Mouse (Mus musculus) kidney, postnatal 0 days (tissue): ENCODE measurements around the gene Lrrfip1. TPM values are rescaled to one million over a fixed set of nuclear protein-coding genes. Genes with fewer than 3 reads are reported as not detected.
A peak's percentile ranks its signal among the peaks of the same experiment; 100 is the strongest.

ENCODE experiments used
- ATAC-seq: fragments of 200-750 bp; cut with Nextera tagmentation; replicated peaks from 2 replicates; pipeline ENCODE4 v1.8.0; 2017; ENCODE audit warnings: low read depth, moderate number of reproducible peaks, moderate TSS enrichment, moderate library complexity; ENCODE audit not compliant: low FRiP score
- DNase-seq: peaks from one replicate; pipeline ENCODE4 v3.0.0-alpha.2; 2016; ENCODE audit warnings: low spot score
- H3K27ac ChIP-seq: fragments of 300-500 bp; sonication (generic); 2 replicates; pipeline ENCODE4 v1.5.1; 2014; ENCODE audit warnings: mild to moderate bottlenecking
- H3K27me3 ChIP-seq: fragments of 300-500 bp; sonication (generic); 2 replicates; pipeline ENCODE4 v1.6.1; 2014; ENCODE audit warnings: low read length, mixed read lengths; ENCODE audit not compliant: insufficient read depth
- H3K36me3 ChIP-seq: fragments of 300-500 bp; sonication (generic); 2 replicates; pipeline ENCODE4 v1.6.1; 2014; ENCODE audit warnings: low read length, mixed read lengths; ENCODE audit not compliant: insufficient read depth
- H3K4me1 ChIP-seq: fragments of 300-500 bp; sonication (generic); replicated peaks from 2 replicates; pipeline ENCODE4 v1.6.1; 2014; ENCODE audit warnings: antibody characterized with exemption, low read length, mixed read lengths; ENCODE audit not compliant: insufficient read depth
- H3K4me2 ChIP-seq: fragments of 300-500 bp; sonication (generic); 2 replicates; pipeline ENCODE4 v1.6.1; 2014; ENCODE audit warnings: mild to moderate bottlenecking, low read length, moderate library complexity, mixed read lengths
- H3K4me3 ChIP-seq: fragments of 300-500 bp; sonication (generic); replicated peaks from 2 replicates; pipeline ENCODE4 v1.5.1; 2014; ENCODE audit warnings: low read depth, low read length
- H3K9ac ChIP-seq: fragments of 300-500 bp; sonication (generic); 2 replicates; pipeline ENCODE4 v1.6.1; 2014; ENCODE audit warnings: low read depth, low read length
- H3K9me3 ChIP-seq: fragments of 300-500 bp; sonication (generic); replicated peaks from 2 replicates; pipeline ENCODE4 v1.6.1; 2016; ENCODE audit warnings: low read length, inconsistent platforms, mixed read lengths
- CTCF ChIP-seq: IDR thresholded peaks from 2 replicates; pipeline ENCODE4 v1.5.1; 2016; ENCODE audit warnings: antibody characterized with exemption, low read depth, mild to moderate bottlenecking, moderate library complexity
- WGBS: fragments of 180-500 bp; shearing (Covaris S2); extraction: QIAGEN DNeasy Blood & Tissue Kit; methylation state at CpG from one replicate; pipeline ENCODE4 v1.1.7; 2014; 5-methylcytosine and 5-hydroxymethylcytosine counted together
- polyA plus RNA-seq: library from polyadenylated mRNA; unstranded; fragments of >200 nt; fragmentation: Nextera tagmentation; extraction: Ambion mirVana; gene quantifications from 2 replicates; pipeline ENCODE4 v1.2.1, GENCODE M21; 2015

The Lrrfip1 gene
- polyA plus RNA-seq, 1 experiment from 2014 or later, result 46.3 TPM

DNA sequence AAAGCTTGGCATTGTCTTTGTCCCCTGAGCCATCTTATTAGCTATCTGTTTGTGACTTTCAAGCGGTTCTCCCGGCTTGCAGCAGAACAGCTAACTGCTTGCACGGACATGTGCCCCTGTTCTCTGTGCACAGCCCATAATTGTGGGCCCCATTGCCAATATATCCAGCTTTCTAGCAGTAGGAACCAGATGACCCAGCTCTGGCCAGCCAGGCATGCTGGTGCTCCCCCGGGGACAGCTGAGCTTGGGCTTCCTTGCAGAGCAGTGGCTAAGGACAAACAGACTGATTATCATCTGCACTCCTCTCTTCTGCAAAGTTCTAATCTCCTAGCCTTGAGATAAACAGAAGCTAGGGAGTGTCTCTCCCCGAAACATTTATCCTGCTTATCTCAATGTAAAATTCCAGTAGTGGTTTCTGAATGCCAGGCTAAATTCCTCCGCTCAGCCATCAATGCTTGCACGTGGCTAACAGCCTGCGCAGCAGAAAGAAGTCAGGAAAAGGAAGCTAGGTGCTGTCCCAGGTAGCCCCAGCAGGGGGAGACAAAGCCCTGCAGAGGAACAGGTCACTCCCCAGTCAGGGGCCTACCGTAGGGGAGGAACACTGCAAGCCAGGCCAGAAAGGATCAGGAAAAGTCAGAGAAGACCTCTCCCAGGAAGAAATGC is 25.5 kb upstream of the Lrrfip1 start:
- no peak overlapping the region for H3K9ac ChIP-seq
- 29% methylated on average over 9 of the region's 9 CpGs for WGBS
- peak; percentile 99 for TF ChIP-seq CTCF

DNA sequence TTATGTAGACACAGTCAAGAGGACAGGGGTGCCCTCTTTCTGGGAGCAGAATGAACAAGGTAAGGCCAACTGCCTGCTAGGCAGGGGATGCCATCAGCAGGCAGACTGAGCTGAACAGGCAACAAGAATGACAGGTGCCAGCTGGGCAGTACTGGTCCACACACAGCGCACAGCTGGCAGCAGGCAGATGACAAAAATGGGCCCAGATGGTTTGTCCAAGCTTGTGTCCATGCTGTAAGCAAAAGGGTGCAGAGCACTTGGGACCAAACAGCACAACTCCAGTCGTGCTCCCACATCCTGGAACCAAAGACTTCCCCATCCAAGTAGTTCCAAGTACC is 25.0 kb upstream of the Lrrfip1 start:
- H3K27ac ChIP-seq, result no peak overlapping the region
- no peaks in the 10 kb centered on the region for H3K36me3 ChIP-seq
- 93% methylated on average over 2 of the region's 2 CpGs for WGBS
- H3K9me3 ChIP-seq, result no peaks in the 10 kb centered on the region
- no peak overlapping the region for H3K9ac ChIP-seq
- no peaks in the 10 kb centered on the region for H3K27me3 ChIP-seq
- DNase-seq (no peak), ATAC-seq (no peak)
- TF ChIP-seq CTCF, result no peak
- H3K4me2 ChIP-seq, result no peak overlapping the region
- peaks cover 7% of the 10 kb centered on the region; the same call in 1 of the 2 replicates for H3K4me1 ChIP-seq
- H3K4me3 ChIP-seq, result no peak overlapping the region

More for the DNA sequence above, 25.5 kb upstream of the Lrrfip1 start:
- Histone ChIP-seq H3K9me3 (no peaks in the 10 kb centered on the region), H3K4me3 (no peak overlapping the region), H3K4me2 (no peak overlapping the region), H3K36me3 (no peaks in the 10 kb centered on the region), H3K27ac (no peak overlapping the region), H3K27me3 (no peaks in the 10 kb centered on the region), H3K4me1 (peaks cover 7% of the 10 kb centered on the region; the same call in 1 of the 2 replicates)
- ATAC-seq (peak; percentile 68), DNase-seq (peak; percentile 94)

DNA sequence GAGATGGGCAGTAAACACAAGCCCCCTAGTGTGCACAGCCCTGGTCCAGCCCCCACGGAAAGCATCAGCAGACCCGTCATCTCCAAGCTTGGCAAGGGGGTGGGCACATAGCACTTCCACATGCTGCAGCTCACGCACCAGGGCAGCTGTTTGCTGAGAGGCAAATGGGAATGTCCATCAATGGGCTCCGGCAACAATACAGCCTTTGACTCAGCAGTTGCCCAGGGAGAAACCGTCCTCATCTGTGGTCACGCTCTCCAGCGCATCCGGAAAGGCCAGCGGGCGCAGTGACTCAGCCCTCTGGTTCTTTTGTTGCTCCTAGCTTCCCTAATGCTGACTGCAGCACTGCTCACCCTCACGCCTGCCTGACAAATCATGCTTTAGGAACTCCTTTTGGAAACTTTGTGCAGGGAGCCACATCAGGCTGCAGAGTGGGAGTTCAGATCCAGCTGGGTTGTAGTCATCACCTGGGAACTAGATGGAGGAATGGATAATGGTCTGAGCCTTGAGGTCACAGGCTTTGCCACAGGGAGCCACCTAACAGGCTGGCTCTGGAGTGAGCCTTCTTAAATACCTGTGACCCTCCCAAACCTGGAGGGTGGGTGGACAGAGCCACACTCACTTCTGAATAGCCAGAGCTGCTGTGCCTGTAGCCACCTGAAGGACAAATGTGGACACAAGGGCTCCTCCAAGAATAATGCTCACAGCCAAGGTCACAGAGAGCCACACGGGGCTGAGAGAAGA is 23.5 kb upstream of the Lrrfip1 start:
- ATAC-seq (no peak), DNase-seq (peak; percentile 48)
- no peaks in the 10 kb centered on the region for H3K27me3 ChIP-seq
- no peak overlapping the region for H3K4me3 ChIP-seq
- TF ChIP-seq CTCF, result no peak
- H3K9ac ChIP-seq, result no peak overlapping the region
- no peak overlapping the region for H3K4me2 ChIP-seq
- H3K36me3 ChIP-seq, result no peaks in the 10 kb centered on the region
- H3K9me3 ChIP-seq, result no peaks in the 10 kb centered on the region
- no peak overlapping the region for H3K27ac ChIP-seq
- H3K4me1 ChIP-seq, result peaks cover 7% of the 10 kb centered on the region; the same call in 1 of the 2 replicates
- 30% methylated on average over 12 of the region's 12 CpGs for WGBS

DNA sequence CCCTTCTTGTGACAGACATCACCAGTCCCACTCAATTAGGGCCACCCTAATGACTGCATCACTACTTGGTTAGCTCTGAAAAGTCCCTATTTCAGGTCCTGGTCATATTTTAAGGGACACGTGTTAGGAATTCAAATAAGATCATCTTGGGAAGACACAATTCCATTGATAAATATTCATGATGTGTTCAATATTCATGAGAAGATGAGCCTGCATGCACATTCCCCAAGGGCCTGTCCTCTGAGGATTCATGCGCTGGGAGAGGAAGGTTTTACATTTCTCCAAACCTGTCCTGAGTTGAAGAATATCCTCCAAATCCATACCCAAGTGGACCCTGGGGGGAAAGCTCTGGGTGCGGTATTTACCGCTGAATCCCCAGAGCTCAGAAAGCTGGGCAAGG is 22.6 kb upstream of the Lrrfip1 start:
- WGBS, result 95% methylated on average over 4 of the region's 4 CpGs
- no peak for TF ChIP-seq CTCF
- Histone ChIP-seq H3K36me3 (no peaks in the 10 kb centered on the region), H3K4me3 (no peak overlapping the region), H3K9me3 (no peaks in the 10 kb centered on the region), H3K4me2 (no peak overlapping the region), H3K4me1 (peaks cover 7% of the 10 kb centered on the region; the same call in 1 of the 2 replicates), H3K9ac (no peak overlapping the region), H3K27ac (no peak overlapping the region), H3K27me3 (no peaks in the 10 kb centered on the region)
- ATAC-seq, result no peak
- DNase-seq, result no peak

DNA sequence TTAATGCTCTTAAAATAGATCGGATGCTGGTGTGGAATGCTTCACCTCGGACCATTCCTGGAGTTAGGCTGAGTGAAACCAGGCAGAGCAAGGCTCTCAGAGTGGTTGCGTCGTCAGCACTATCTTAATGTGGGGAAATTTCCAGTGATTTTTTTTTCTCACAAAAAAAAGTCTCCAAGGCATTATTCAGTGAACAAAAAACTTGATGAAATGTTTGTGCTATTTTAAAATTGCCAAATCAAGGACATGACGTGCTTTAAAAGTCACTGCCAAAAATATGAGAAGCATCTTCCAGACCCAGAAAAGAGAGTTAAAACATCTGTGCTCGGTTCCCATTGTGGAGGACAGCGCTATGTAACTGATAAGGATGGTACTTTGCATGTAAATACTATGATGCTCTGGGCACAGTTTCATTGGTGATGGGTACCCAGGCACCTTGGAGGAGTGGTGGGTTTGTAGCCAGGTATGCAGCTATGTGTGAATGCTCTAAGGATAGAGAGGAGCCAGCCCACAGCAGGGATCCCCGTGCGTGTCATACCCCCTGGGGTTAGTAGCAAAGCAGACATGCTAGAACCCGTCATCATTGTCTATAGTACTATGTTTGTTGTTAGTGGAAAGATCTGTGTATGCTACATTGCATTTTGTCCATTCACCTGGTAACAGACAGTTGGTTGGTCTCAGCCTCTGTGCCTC is 17.8 kb upstream of the Lrrfip1 start:
- TF ChIP-seq CTCF, result no peak
- ATAC-seq (no peak), DNase-seq (peak; percentile 61)
- H3K27me3 ChIP-seq, result no peaks in the 10 kb centered on the region
- H3K4me3 ChIP-seq, result no peak overlapping the region
- H3K4me2 ChIP-seq, result no peak overlapping the region
- H3K4me1 ChIP-seq, result no peaks in the 10 kb centered on the region
- no peaks in the 10 kb centered on the region for H3K36me3 ChIP-seq
- no peak overlapping the region for H3K9ac ChIP-seq
- H3K27ac ChIP-seq, result no peak overlapping the region
- no peaks in the 10 kb centered on the region for H3K9me3 ChIP-seq
- 58% methylated on average over 10 of the region's 10 CpGs for WGBS

DNA sequence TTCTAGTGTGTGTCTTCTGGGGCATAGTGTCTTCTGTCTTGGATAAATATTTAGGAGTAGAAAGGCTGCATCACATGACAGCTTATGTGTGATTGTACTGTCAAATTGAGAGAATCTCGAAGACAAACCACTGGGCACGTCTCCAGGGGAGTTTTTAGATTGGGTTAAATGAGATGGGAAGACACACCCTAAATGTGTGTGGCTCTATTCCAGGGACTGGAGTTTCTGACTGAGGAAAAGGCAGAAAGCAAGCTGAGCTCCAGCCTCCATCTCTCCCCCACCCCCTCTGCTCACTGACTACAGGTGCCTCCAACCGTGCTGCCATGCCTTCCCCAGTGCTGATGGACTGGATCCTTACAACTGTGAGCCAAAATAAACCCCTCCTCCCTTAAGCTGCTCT is 17.2 kb upstream of the Lrrfip1 start:
- Histone ChIP-seq H3K27ac (no peak overlapping the region), H3K4me2 (no peak overlapping the region), H3K4me3 (no peak overlapping the region), H3K9me3 (no peaks in the 10 kb centered on the region), H3K36me3 (no peaks in the 10 kb centered on the region), H3K9ac (no peak overlapping the region), H3K4me1 (no peaks in the 10 kb centered on the region), H3K27me3 (no peaks in the 10 kb centered on the region)
- no peak for DNase-seq
- WGBS, result 64% methylated on average over 3 of the region's 3 CpGs
- ATAC-seq, result no peak
- TF ChIP-seq CTCF, result no peak
